Mouse (Mus musculus): ENCODE measurements at regions not wholly inside any gene's neighbourhood (a gene's known extent, or its start where the extent isn't known, plus 50 kb on each side); places are given as distances from the start of the nearest gene placed in this dataset.

GRCm38 (mm10) chr11:18596996-18597395, 421.8 kb downstream of the Meis1 start:
- H3K27me3 ChIP-seq (ENCODE audit: control insufficient read depth, insufficient read depth, low read length) = no peaks in the 10 kb centered on the region
- H3K4me1 ChIP-seq (replicated peaks; ENCODE audit: control insufficient read depth, insufficient read depth, low read length) = no peaks in the 10 kb centered on the region
- TF ChIP-seq POLR2A (IDR thresholded peaks at IDR 0.05; ENCODE audit: control insufficient read depth, extremely low read depth, insufficient read depth, low read length, poor library complexity) = no peak
- no peak for TF ChIP-seq CTCF (IDR thresholded peaks at IDR 0.05; ENCODE audit: borderline replicate concordance, control insufficient read depth, extremely low read depth, insufficient read depth, low read length, poor library complexity)
- H3K36me3 ChIP-seq (ENCODE audit: control insufficient read depth, insufficient read depth, low read length) = no peaks in the 10 kb centered on the region
- H3K4me3 ChIP-seq (ENCODE audit: control insufficient read depth, insufficient read depth, low read length) = no peak overlapping the region
- no peak for DNase-seq
- H3K27ac ChIP-seq (ENCODE audit: control insufficient read depth, insufficient read depth, low read length) = no peak overlapping the region
- WGBS = 89% methylated on average over 4 of the region's 4 CpGs

GRCm38 (mm10) chr11:18590487-18590886, 428.3 kb downstream of the Meis1 start:
- Histone ChIP-seq H3K27me3 (ENCODE audit: control insufficient read depth, insufficient read depth, low read length) (no peaks in the 10 kb centered on the region), H3K4me3 (ENCODE audit: control insufficient read depth, insufficient read depth, low read length) (no peak overlapping the region), H3K4me1 (replicated peaks; ENCODE audit: control insufficient read depth, insufficient read depth, low read length) (no peaks in the 10 kb centered on the region), H3K36me3 (ENCODE audit: control insufficient read depth, insufficient read depth, low read length) (no peaks in the 10 kb centered on the region), H3K27ac (ENCODE audit: control insufficient read depth, insufficient read depth, low read length) (no peak overlapping the region)
- DNase-seq = no peak
- no peak for TF ChIP-seq CTCF (IDR thresholded peaks at IDR 0.05; ENCODE audit: borderline replicate concordance, control insufficient read depth, extremely low read depth, insufficient read depth, low read length, poor library complexity)
- WGBS = 94% methylated on average over 1 of the region's 1 CpGs

- WGBS = 87% methylated on average over 3 of the region's 3 CpGs
- H3K4me1 ChIP-seq (replicated peaks; ENCODE audit: control insufficient read depth, insufficient read depth, low read length) = no peaks in the 10 kb centered on the region
- no peaks in the 10 kb centered on the region for H3K36me3 ChIP-seq (ENCODE audit: control insufficient read depth, insufficient read depth, low read length)
- no peak overlapping the region for H3K4me3 ChIP-seq (ENCODE audit: control insufficient read depth, insufficient read depth, low read length)
- no peak for DNase-seq
- TF ChIP-seq CTCF (IDR thresholded peaks at IDR 0.05; ENCODE audit: borderline replicate concordance, control insufficient read depth, extremely low read depth, insufficient read depth, low read length, poor library complexity) (no peak), POLR2A (IDR thresholded peaks at IDR 0.05; ENCODE audit: control insufficient read depth, extremely low read depth, insufficient read depth, low read length, poor library complexity) (no peak)
- no peak overlapping the region for H3K27ac ChIP-seq (ENCODE audit: control insufficient read depth, insufficient read depth, low read length)
- H3K27me3 ChIP-seq (ENCODE audit: control insufficient read depth, insufficient read depth, low read length) = no peaks in the 10 kb centered on the region
Observed at GRCm38 (mm10) chr11:18586468-18586867, 432.3 kb downstream of the Meis1 start.

GRCm38 (mm10) chr11:18585031-18585430, 433.8 kb downstream of the Meis1 start:
- Histone ChIP-seq H3K27ac (ENCODE audit: control insufficient read depth, insufficient read depth, low read length) (no peak overlapping the region), H3K36me3 (ENCODE audit: control insufficient read depth, insufficient read depth, low read length) (no peaks in the 10 kb centered on the region), H3K27me3 (ENCODE audit: control insufficient read depth, insufficient read depth, low read length) (no peaks in the 10 kb centered on the region), H3K4me1 (replicated peaks; ENCODE audit: control insufficient read depth, insufficient read depth, low read length) (no peaks in the 10 kb centered on the region), H3K4me3 (ENCODE audit: control insufficient read depth, insufficient read depth, low read length) (no peak overlapping the region)
- TF ChIP-seq CTCF (IDR thresholded peaks at IDR 0.05; ENCODE audit: borderline replicate concordance, control insufficient read depth, extremely low read depth, insufficient read depth, low read length, poor library complexity) (no peak), POLR2A (IDR thresholded peaks at IDR 0.05; ENCODE audit: control insufficient read depth, extremely low read depth, insufficient read depth, low read length, poor library complexity) (no peak)
- no peak for DNase-seq
- 86% methylated on average over 8 of the region's 8 CpGs for WGBS

- Histone ChIP-seq H3K4me3 (ENCODE audit: control insufficient read depth, insufficient read depth, low read length) (no peak overlapping the region), H3K36me3 (ENCODE audit: control insufficient read depth, insufficient read depth, low read length) (no peaks in the 10 kb centered on the region), H3K27ac (ENCODE audit: control insufficient read depth, insufficient read depth, low read length) (no peak overlapping the region), H3K27me3 (ENCODE audit: control insufficient read depth, insufficient read depth, low read length) (no peaks in the 10 kb centered on the region), H3K4me1 (replicated peaks; ENCODE audit: control insufficient read depth, insufficient read depth, low read length) (no peaks in the 10 kb centered on the region)
- 97% methylated on average over 1 of the region's 1 CpGs for WGBS
- TF ChIP-seq CTCF (IDR thresholded peaks at IDR 0.05; ENCODE audit: borderline replicate concordance, control insufficient read depth, extremely low read depth, insufficient read depth, low read length, poor library complexity) = no peak
- TF ChIP-seq POLR2A (IDR thresholded peaks at IDR 0.05; ENCODE audit: control insufficient read depth, extremely low read depth, insufficient read depth, low read length, poor library complexity) = no peak
- no peak for DNase-seq
Observed at GRCm38 (mm10) chr11:18582781-18583161, 436.0 kb downstream of the Meis1 start.

- Histone ChIP-seq H3K27ac (ENCODE audit: control insufficient read depth, insufficient read depth, low read length) (no peak overlapping the region), H3K4me1 (replicated peaks; ENCODE audit: control insufficient read depth, insufficient read depth, low read length) (no peaks in the 10 kb centered on the region), H3K4me3 (ENCODE audit: control insufficient read depth, insufficient read depth, low read length) (no peak overlapping the region), H3K36me3 (ENCODE audit: control insufficient read depth, insufficient read depth, low read length) (no peaks in the 10 kb centered on the region), H3K27me3 (ENCODE audit: control insufficient read depth, insufficient read depth, low read length) (no peaks in the 10 kb centered on the region)
- TF ChIP-seq POLR2A (IDR thresholded peaks at IDR 0.05; ENCODE audit: control insufficient read depth, extremely low read depth, insufficient read depth, low read length, poor library complexity) (no peak), CTCF (IDR thresholded peaks at IDR 0.05; ENCODE audit: borderline replicate concordance, control insufficient read depth, extremely low read depth, insufficient read depth, low read length, poor library complexity) (no peak)
- DNase-seq = no peak
- WGBS = 61% methylated on average over 2 of the region's 2 CpGs
Observed at GRCm38 (mm10) chr11:18581997-18582780, 436.6 kb downstream of the Meis1 start.
